Mouse (Mus musculus): ENCODE data around the gene Haus3. TPM values are rescaled to one million over a fixed set of nuclear protein-coding genes. Genes with fewer than 3 reads are reported as not detected.
A peak's percentile ranks its signal among the peaks of the same experiment; 100 is the strongest.

The Haus3 gene
- polyA plus RNA-seq, 1 experiment, result 4.2 TPM

GRCm38 (mm10) chr5:34185051-34185580 lies 15.8 kb upstream of the Haus3 start:
- H3K4me1 ChIP-seq (replicated peaks; ENCODE audit: control insufficient read depth, insufficient read depth, low read length), result peaks cover 60% of the 10 kb centered on the region
- H3K27me3 ChIP-seq (ENCODE audit: control insufficient read depth, insufficient read depth, low read length), result no peaks in the 10 kb centered on the region

GRCm38 (mm10) chr5:34183976-34184375 lies 14.6 kb upstream of the Haus3 start:
- peak; percentile 1 for DNase-seq
- WGBS, result 100% methylated on average over 3 of the region's 3 CpGs
- Histone ChIP-seq H3K27me3 (ENCODE audit: control insufficient read depth, insufficient read depth, low read length) (no peaks in the 10 kb centered on the region), H3K4me3 (ENCODE audit: control insufficient read depth, insufficient read depth, low read length) (no peak overlapping the region), H3K4me1 (replicated peaks; ENCODE audit: control insufficient read depth, insufficient read depth, low read length) (peaks cover 50% of the 10 kb centered on the region), H3K27ac (ENCODE audit: control insufficient read depth, insufficient read depth, low read length) (no peak overlapping the region), H3K36me3 (ENCODE audit: control insufficient read depth, insufficient read depth, low read length) (peaks cover 34% of the 10 kb centered on the region)
- no peak for TF ChIP-seq CTCF (IDR thresholded peaks at IDR 0.05; ENCODE audit: borderline replicate concordance, control insufficient read depth, extremely low read depth, insufficient read depth, low read length, poor library complexity)
- no peak for TF ChIP-seq POLR2A (IDR thresholded peaks at IDR 0.05; ENCODE audit: control insufficient read depth, extremely low read depth, insufficient read depth, low read length, poor library complexity)

More at GRCm38 (mm10) chr5:34185051-34185580, 15.8 kb upstream of the Haus3 start:
- peaks cover 23% of the 10 kb centered on the region for H3K36me3 ChIP-seq (ENCODE audit: control insufficient read depth, insufficient read depth, low read length)
- 91% methylated on average over 1 of the region's 1 CpGs for WGBS
- peak overlapping the region; percentile 8; the same call in 1 of the 2 replicates for H3K4me3 ChIP-seq (ENCODE audit: control insufficient read depth, insufficient read depth, low read length)
- no peak for TF ChIP-seq POLR2A (IDR thresholded peaks at IDR 0.05; ENCODE audit: control insufficient read depth, extremely low read depth, insufficient read depth, low read length, poor library complexity)
- no peak for TF ChIP-seq CTCF (IDR thresholded peaks at IDR 0.05; ENCODE audit: borderline replicate concordance, control insufficient read depth, extremely low read depth, insufficient read depth, low read length, poor library complexity)
- peak; percentile 2 for DNase-seq
- no peak overlapping the region for H3K27ac ChIP-seq (ENCODE audit: control insufficient read depth, insufficient read depth, low read length)

GRCm38 (mm10) chr5:34183156-34183880 lies 14.0 kb upstream of the Haus3 start:
- WGBS, result 91% methylated on average over 5 of the region's 5 CpGs
- peak; percentile 1 for DNase-seq
- Histone ChIP-seq H3K4me1 (replicated peaks; ENCODE audit: control insufficient read depth, insufficient read depth, low read length) (peaks cover 45% of the 10 kb centered on the region), H3K27me3 (ENCODE audit: control insufficient read depth, insufficient read depth, low read length) (no peaks in the 10 kb centered on the region), H3K27ac (ENCODE audit: control insufficient read depth, insufficient read depth, low read length) (no peak overlapping the region), H3K4me3 (ENCODE audit: control insufficient read depth, insufficient read depth, low read length) (no peak overlapping the region), H3K36me3 (ENCODE audit: control insufficient read depth, insufficient read depth, low read length) (peaks cover 41% of the 10 kb centered on the region)
- TF ChIP-seq CTCF (IDR thresholded peaks at IDR 0.05; ENCODE audit: borderline replicate concordance, control insufficient read depth, extremely low read depth, insufficient read depth, low read length, poor library complexity) (no peak), POLR2A (IDR thresholded peaks at IDR 0.05; ENCODE audit: control insufficient read depth, extremely low read depth, insufficient read depth, low read length, poor library complexity) (no peak)

GRCm38 (mm10) chr5:34182486-34182885 lies 13.2 kb upstream of the Haus3 start:
- 68% methylated on average over 3 of the region's 3 CpGs for WGBS
- no peak for DNase-seq
- Histone ChIP-seq H3K27me3 (ENCODE audit: control insufficient read depth, insufficient read depth, low read length) (no peaks in the 10 kb centered on the region), H3K27ac (ENCODE audit: control insufficient read depth, insufficient read depth, low read length) (no peak overlapping the region), H3K4me3 (ENCODE audit: control insufficient read depth, insufficient read depth, low read length) (no peak overlapping the region), H3K4me1 (replicated peaks; ENCODE audit: control insufficient read depth, insufficient read depth, low read length) (peaks cover 44% of the 10 kb centered on the region), H3K36me3 (ENCODE audit: control insufficient read depth, insufficient read depth, low read length) (peaks cover 49% of the 10 kb centered on the region)
- TF ChIP-seq POLR2A (IDR thresholded peaks at IDR 0.05; ENCODE audit: control insufficient read depth, extremely low read depth, insufficient read depth, low read length, poor library complexity), result no peak
- no peak for TF ChIP-seq CTCF (IDR thresholded peaks at IDR 0.05; ENCODE audit: borderline replicate concordance, control insufficient read depth, extremely low read depth, insufficient read depth, low read length, poor library complexity)

- 97% methylated on average over 4 of the region's 4 CpGs for WGBS
- no peak for DNase-seq
- Histone ChIP-seq H3K36me3 (ENCODE audit: control insufficient read depth, insufficient read depth, low read length) (peaks cover 85% of the 10 kb centered on the region), H3K27me3 (ENCODE audit: control insufficient read depth, insufficient read depth, low read length) (no peaks in the 10 kb centered on the region), H3K27ac (ENCODE audit: control insufficient read depth, insufficient read depth, low read length) (no peak overlapping the region), H3K4me3 (ENCODE audit: control insufficient read depth, insufficient read depth, low read length) (no peak overlapping the region), H3K4me1 (replicated peaks; ENCODE audit: control insufficient read depth, insufficient read depth, low read length) (peaks cover 10% of the 10 kb centered on the region)
- TF ChIP-seq POLR2A (IDR thresholded peaks at IDR 0.05; ENCODE audit: control insufficient read depth, extremely low read depth, insufficient read depth, low read length, poor library complexity), result no peak
- TF ChIP-seq CTCF (IDR thresholded peaks at IDR 0.05; ENCODE audit: borderline replicate concordance, control insufficient read depth, extremely low read depth, insufficient read depth, low read length, poor library complexity), result no peak
Measured at GRCm38 (mm10) chr5:34177821-34178220, 8.5 kb upstream of the Haus3 start.

- TF ChIP-seq POLR2A (IDR thresholded peaks at IDR 0.05; ENCODE audit: control insufficient read depth, extremely low read depth, insufficient read depth, low read length, poor library complexity) (no peak), CTCF (IDR thresholded peaks at IDR 0.05; ENCODE audit: borderline replicate concordance, control insufficient read depth, extremely low read depth, insufficient read depth, low read length, poor library complexity) (no peak)
- Histone ChIP-seq H3K27me3 (ENCODE audit: control insufficient read depth, insufficient read depth, low read length) (no peaks in the 10 kb centered on the region), H3K27ac (ENCODE audit: control insufficient read depth, insufficient read depth, low read length) (no peak overlapping the region), H3K4me1 (replicated peaks; ENCODE audit: control insufficient read depth, insufficient read depth, low read length) (peaks cover 6% of the 10 kb centered on the region), H3K36me3 (ENCODE audit: control insufficient read depth, insufficient read depth, low read length) (peaks cover 78% of the 10 kb centered on the region), H3K4me3 (ENCODE audit: control insufficient read depth, insufficient read depth, low read length) (no peak overlapping the region)
- no peak for DNase-seq
- WGBS, result 98% methylated on average over 2 of the region's 2 CpGs
Measured at GRCm38 (mm10) chr5:34177091-34177490, 7.8 kb upstream of the Haus3 start.
